Mouse (Mus musculus): ENCODE measurements at regions not wholly inside any gene's neighbourhood (a gene's known extent, or its start where the extent isn't known, plus 50 kb on each side); places are given as distances from the start of the nearest gene placed in this dataset.

DNA sequence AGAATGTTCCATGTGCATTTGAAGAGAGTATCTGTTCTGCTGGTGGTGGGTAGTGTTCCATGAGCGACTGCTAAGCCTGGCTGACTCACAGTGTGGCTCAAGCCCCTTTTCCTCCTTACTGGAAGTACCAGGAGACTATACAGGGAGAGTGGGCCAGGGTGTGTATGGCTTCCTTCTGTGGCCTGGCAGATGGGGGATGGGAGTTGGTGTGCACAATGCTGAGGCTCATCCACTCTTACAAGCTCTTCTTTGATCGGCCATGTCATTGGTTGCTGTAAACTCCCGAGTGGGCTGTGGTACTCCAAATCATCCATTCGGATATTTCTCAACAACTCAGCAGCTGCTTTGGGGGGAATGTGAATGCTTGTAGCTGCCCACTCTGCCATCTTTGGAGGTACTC lies 150.2 kb downstream of the Slc38a4 start:
- no peaks in the 10 kb centered on the region for H3K36me3 ChIP-seq (ENCODE audit: insufficient read depth)
- no peak overlapping the region for H3K4me2 ChIP-seq
- no peaks in the 10 kb centered on the region for H3K9me3 ChIP-seq (ENCODE audit: low read depth, low read length)
- H3K4me1 ChIP-seq (ENCODE audit: insufficient read depth) = no peaks in the 10 kb centered on the region
- no peak overlapping the region for H3K9ac ChIP-seq
- H3K27ac ChIP-seq (ENCODE audit: low read depth) = no peak overlapping the region
- DNase-seq = no peak
- no peaks in the 10 kb centered on the region for H3K27me3 ChIP-seq (ENCODE audit: insufficient read depth, low read length)
- TF ChIP-seq CTCF (IDR thresholded peaks at IDR 0.05; ENCODE audit: low read depth) = no peak
- H3K4me3 ChIP-seq (ENCODE audit: low read depth, low read length) = no peak overlapping the region
- 90% methylated on average over 4 of the region's 4 CpGs for WGBS
- ATAC-seq (ENCODE audit: insufficient read depth) = no peak

- DNase-seq (no peak), ATAC-seq (ENCODE audit: insufficient read depth) (no peak)
- no peaks in the 10 kb centered on the region for H3K27me3 ChIP-seq (ENCODE audit: insufficient read depth, low read length)
- no peaks in the 10 kb centered on the region for H3K4me1 ChIP-seq (ENCODE audit: insufficient read depth)
- no peaks in the 10 kb centered on the region for H3K9me3 ChIP-seq (ENCODE audit: low read depth, low read length)
- no peak overlapping the region for H3K27ac ChIP-seq (ENCODE audit: low read depth)
- H3K4me2 ChIP-seq = no peak overlapping the region
- no peak overlapping the region for H3K4me3 ChIP-seq (ENCODE audit: low read depth, low read length)
- no peak for TF ChIP-seq CTCF (IDR thresholded peaks at IDR 0.05; ENCODE audit: low read depth)
- no peak overlapping the region for H3K9ac ChIP-seq
- whole genome bisulfite sequencing = 85% methylated on average over 3 of the region's 3 CpGs
- no peaks in the 10 kb centered on the region for H3K36me3 ChIP-seq (ENCODE audit: insufficient read depth)
These were observed 152.3 kb downstream of the Slc38a4 start for GRCm38 (mm10) chr15:96903461-96903860.

GRCm38 (mm10) chr15:96902781-96903180 lies 153.0 kb downstream of the Slc38a4 start:
- Histone ChIP-seq H3K27me3 (ENCODE audit: insufficient read depth, low read length) (no peaks in the 10 kb centered on the region), H3K36me3 (ENCODE audit: insufficient read depth) (no peaks in the 10 kb centered on the region), H3K4me1 (ENCODE audit: insufficient read depth) (no peaks in the 10 kb centered on the region), H3K27ac (ENCODE audit: low read depth) (no peak overlapping the region), H3K4me3 (ENCODE audit: low read depth, low read length) (no peak overlapping the region), H3K4me2 (no peak overlapping the region), H3K9ac (no peak overlapping the region), H3K9me3 (ENCODE audit: low read depth, low read length) (no peaks in the 10 kb centered on the region)
- 80% methylated on average over 8 of the region's 8 CpGs for WGBS
- no peak for TF ChIP-seq CTCF (IDR thresholded peaks at IDR 0.05; ENCODE audit: low read depth)
- DNase-seq (peak; percentile 3), ATAC-seq (ENCODE audit: insufficient read depth) (no peak)

GRCm38 (mm10) chr15:96901616-96902015 lies 154.1 kb downstream of the Slc38a4 start:
- Histone ChIP-seq H3K4me3 (ENCODE audit: low read depth, low read length) (no peak overlapping the region), H3K27ac (ENCODE audit: low read depth) (no peak overlapping the region), H3K9ac (no peak overlapping the region), H3K4me1 (ENCODE audit: insufficient read depth) (no peaks in the 10 kb centered on the region), H3K27me3 (ENCODE audit: insufficient read depth, low read length) (no peaks in the 10 kb centered on the region), H3K4me2 (no peak overlapping the region), H3K9me3 (ENCODE audit: low read depth, low read length) (no peaks in the 10 kb centered on the region), H3K36me3 (ENCODE audit: insufficient read depth) (no peaks in the 10 kb centered on the region)
- 92% methylated on average over 9 of the region's 9 CpGs for WGBS
- no peak for TF ChIP-seq CTCF (IDR thresholded peaks at IDR 0.05; ENCODE audit: low read depth)
- ATAC-seq (ENCODE audit: insufficient read depth) = no peak
- DNase-seq = no peak

GRCm38 (mm10) chr15:96898285-96898684 lies 157.5 kb downstream of the Slc38a4 start:
- ATAC-seq (ENCODE audit: insufficient read depth) (no peak), DNase-seq (no peak)
- Histone ChIP-seq H3K27ac (ENCODE audit: low read depth) (no peak overlapping the region), H3K27me3 (ENCODE audit: insufficient read depth, low read length) (no peaks in the 10 kb centered on the region), H3K36me3 (ENCODE audit: insufficient read depth) (no peaks in the 10 kb centered on the region), H3K9ac (no peak overlapping the region), H3K9me3 (ENCODE audit: low read depth, low read length) (no peaks in the 10 kb centered on the region; the same call in 1 of the 2 replicates), H3K4me3 (ENCODE audit: low read depth, low read length) (no peak overlapping the region), H3K4me1 (ENCODE audit: insufficient read depth) (no peaks in the 10 kb centered on the region), H3K4me2 (no peak overlapping the region)
- no peak for TF ChIP-seq CTCF (IDR thresholded peaks at IDR 0.05; ENCODE audit: low read depth)
- WGBS = 74% methylated on average over 3 of the region's 3 CpGs

GRCm38 (mm10) chr15:96884901-96885300 lies 170.9 kb downstream of the Slc38a4 start:
- no peak for TF ChIP-seq CTCF (IDR thresholded peaks at IDR 0.05; ENCODE audit: low read depth)
- H3K36me3 ChIP-seq (ENCODE audit: insufficient read depth) = no peaks in the 10 kb centered on the region
- no peaks in the 10 kb centered on the region for H3K9me3 ChIP-seq (ENCODE audit: low read depth, low read length)
- DNase-seq = peak; percentile 47
- ATAC-seq (ENCODE audit: insufficient read depth) = peak; percentile 26; the same call in 1 of the 2 replicates
- no peak overlapping the region for H3K9ac ChIP-seq
- H3K27ac ChIP-seq (ENCODE audit: low read depth) = peak overlapping the region; percentile 26; the same call in 1 of the 2 replicates
- no peak overlapping the region for H3K4me3 ChIP-seq (ENCODE audit: low read depth, low read length)
- peaks cover 5% of the 10 kb centered on the region; the same call in 1 of the 2 replicates for H3K4me1 ChIP-seq (ENCODE audit: insufficient read depth)
- H3K4me2 ChIP-seq = no peak overlapping the region
- 36% methylated on average over 10 of the region's 10 CpGs for WGBS
- no peaks in the 10 kb centered on the region for H3K27me3 ChIP-seq (ENCODE audit: insufficient read depth, low read length)

DNA sequence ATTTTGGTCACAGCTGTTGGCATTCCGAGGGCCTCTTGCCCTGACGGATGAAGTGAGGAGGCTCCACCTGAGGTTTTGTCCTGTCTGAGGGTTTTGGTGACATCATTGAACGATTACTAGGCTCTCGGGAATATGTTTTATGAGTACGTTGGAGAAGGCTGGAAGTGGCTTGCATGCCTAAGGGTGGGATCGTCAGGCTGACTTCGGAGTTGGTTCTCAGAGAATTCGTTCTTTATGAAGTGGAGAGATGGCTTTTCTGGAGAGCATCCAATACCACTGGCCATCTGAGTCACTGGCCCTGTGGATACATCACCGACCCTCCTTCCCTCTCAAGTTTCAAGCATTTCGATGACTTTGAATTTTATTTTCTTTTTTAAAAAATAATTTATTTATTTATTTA lies 172.0 kb downstream of the Slc38a4 start:
- no peaks in the 10 kb centered on the region for H3K36me3 ChIP-seq (ENCODE audit: insufficient read depth)
- WGBS = 70% methylated on average over 10 of the region's 10 CpGs
- H3K9ac ChIP-seq = no peak overlapping the region
- H3K4me2 ChIP-seq = no peak overlapping the region
- peaks cover 5% of the 10 kb centered on the region; the same call in 1 of the 2 replicates for H3K4me1 ChIP-seq (ENCODE audit: insufficient read depth)
- no peaks in the 10 kb centered on the region for H3K9me3 ChIP-seq (ENCODE audit: low read depth, low read length)
- no peak overlapping the region for H3K27ac ChIP-seq (ENCODE audit: low read depth)
- H3K4me3 ChIP-seq (ENCODE audit: low read depth, low read length) = no peak overlapping the region
- ATAC-seq (ENCODE audit: insufficient read depth) = no peak
- TF ChIP-seq CTCF (IDR thresholded peaks at IDR 0.05; ENCODE audit: low read depth) = no peak
- no peaks in the 10 kb centered on the region for H3K27me3 ChIP-seq (ENCODE audit: insufficient read depth, low read length)
- no peak for DNase-seq

GRCm38 (mm10) chr15:96882211-96882610 lies 173.5 kb downstream of the Slc38a4 start:
- Histone ChIP-seq H3K4me3 (ENCODE audit: low read depth, low read length) (no peak overlapping the region), H3K36me3 (ENCODE audit: insufficient read depth) (no peaks in the 10 kb centered on the region), H3K27ac (ENCODE audit: low read depth) (peak overlapping the region; percentile 55; the same call in 1 of the 2 replicates), H3K9me3 (ENCODE audit: low read depth, low read length) (no peaks in the 10 kb centered on the region), H3K4me2 (no peak overlapping the region), H3K9ac (no peak overlapping the region), H3K4me1 (ENCODE audit: insufficient read depth) (peaks cover 8% of the 10 kb centered on the region; the same call in 1 of the 2 replicates), H3K27me3 (ENCODE audit: insufficient read depth, low read length) (no peaks in the 10 kb centered on the region)
- 57% methylated on average over 14 of the region's 14 CpGs for WGBS
- ATAC-seq (ENCODE audit: insufficient read depth) (peak; percentile 46; the same call in 1 of the 2 replicates), DNase-seq (no peak)
- no peak for TF ChIP-seq CTCF (IDR thresholded peaks at IDR 0.05; ENCODE audit: low read depth)
